Mouse (Mus musculus) thymus, adult 2 months (tissue): Measurements from ENCODE around the gene Mn1. TPM values are rescaled to one million over a fixed set of nuclear protein-coding genes. Genes with fewer than 3 reads are reported as not detected.

Experiments
- DNase-seq: peaks from one replicate; pipeline ENCODE4 v3.0.0; 2021
- H3K27ac ChIP-seq: fragments of 200-500 bp; 2 replicates; pipeline ENCODE4 v1.5.1; 2012; ENCODE audit warnings: low read length, control low read depth; ENCODE audit not compliant: control insufficient read depth, insufficient read depth
- H3K27me3 ChIP-seq: fragments of 200-500 bp; 2 replicates; pipeline ENCODE4 v1.6.1; 2012; ENCODE audit warnings: mild to moderate bottlenecking, low read length, moderate library complexity, mixed read lengths; ENCODE audit not compliant: control insufficient read depth, insufficient read depth
- H3K36me3 ChIP-seq: fragments of 200-500 bp; 2 replicates; pipeline ENCODE4 v1.6.1; 2012; ENCODE audit warnings: mild to moderate bottlenecking, low read length, moderate library complexity; ENCODE audit not compliant: control insufficient read depth, insufficient read depth
- H3K4me1 ChIP-seq: fragments of 200-500 bp; replicated peaks from 2 replicates; pipeline ENCODE4 v1.6.1; 2012; ENCODE audit warnings: low read length; ENCODE audit not compliant: control insufficient read depth, insufficient read depth
- H3K4me3 ChIP-seq: fragments of 200-500 bp; 2 replicates; pipeline ENCODE4 v1.5.1; 2012; ENCODE audit warnings: mild to moderate bottlenecking, low read length, control low read depth, moderate library complexity; ENCODE audit not compliant: control insufficient read depth, insufficient read depth
- CTCF ChIP-seq: fragments of 200-500 bp; IDR thresholded peaks from 2 replicates; pipeline ENCODE4 v1.5.1; 2012; ENCODE audit warnings: mild to moderate bottlenecking, control low read depth, low read length, moderate library complexity, borderline replicate concordance; ENCODE audit not compliant: control insufficient read depth, poor library complexity, insufficient read depth; ENCODE audit errors: extremely low read depth
- POLR2A ChIP-seq: fragments of 200-500 bp; IDR thresholded peaks from 2 replicates; pipeline ENCODE4 v1.6.1; 2012; ENCODE audit warnings: mild to moderate bottlenecking, low read length, control low read depth, moderate library complexity; ENCODE audit not compliant: control insufficient read depth, poor library complexity, insufficient read depth; ENCODE audit errors: extremely low read depth
- WGBS: fragments of 180-500 bp; shearing (Covaris S2); methylation state at CpG from one replicate; pipeline ENCODE4 v1.1.7; 2018; 5-methylcytosine and 5-hydroxymethylcytosine counted together
- polyA plus RNA-seq: library from polyadenylated mRNA; depleted of rRNA; stranded (reverse); fragments of >200 nt; gene quantifications from 2 replicates; pipeline ENCODE4 v1.2.3, GENCODE M21; 2012

Gene Mn1
- polyA plus RNA-seq, 1 experiment: 3.4 TPM

DNA sequence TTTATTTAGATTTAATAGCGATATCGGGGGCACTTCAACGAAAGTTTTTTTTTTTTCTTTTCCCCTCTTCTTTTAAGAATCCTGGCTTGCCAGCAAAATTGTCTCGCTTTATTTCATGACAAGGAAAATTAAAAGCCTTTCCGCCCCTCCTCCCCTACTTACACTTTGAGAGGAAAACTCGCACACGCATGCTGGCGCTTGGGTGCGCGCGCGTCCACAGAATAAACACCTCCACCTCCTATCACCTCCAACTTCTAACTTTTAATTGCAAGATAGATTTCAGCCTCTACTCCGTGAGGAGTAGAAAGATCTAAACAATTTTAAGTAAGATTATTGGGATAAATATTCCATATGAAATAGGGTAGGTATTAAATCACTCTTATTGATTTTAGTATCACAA is 1.1 kb upstream of the Mn1 start:
- Histone ChIP-seq H3K27me3 (peaks cover 22% of the 10 kb centered on the region; the same call in 1 of the 2 replicates), H3K36me3 (no peaks in the 10 kb centered on the region), H3K4me1 (peaks cover 20% of the 10 kb centered on the region), H3K27ac (no peak overlapping the region), H3K4me3 (no peak overlapping the region)
- 1% methylated on average over 13 of the region's 13 CpGs for WGBS
- TF ChIP-seq POLR2A (no peak), CTCF (0 out of 2 replicates have a peak, but pooled peaks have one; percentile 29)
- peak; percentile 42 for DNase-seq

- H3K4me1 ChIP-seq: peaks cover 20% of the 10 kb centered on the region
- TF ChIP-seq POLR2A: no peak
- no peak for TF ChIP-seq CTCF
- DNase-seq: no peak
- no peaks in the 10 kb centered on the region for H3K36me3 ChIP-seq
- peaks cover 22% of the 10 kb centered on the region; the same call in 1 of the 2 replicates for H3K27me3 ChIP-seq
- peak overlapping the region; percentile 56 for H3K4me3 ChIP-seq
- H3K27ac ChIP-seq: no peak overlapping the region
- 1% methylated on average over 105 of the region's 105 CpGs for WGBS
Observed at GRCm38 (mm10) chr5:111417378-111418131, 393 bp downstream of the Mn1 start.

- Histone ChIP-seq H3K4me3 (no peak overlapping the region), H3K4me1 (peaks cover 20% of the 10 kb centered on the region)
- no peak for DNase-seq
Observed at GRCm38 (mm10) chr5:111418202-111419120, 1.3 kb downstream of the Mn1 start.

GRCm38 (mm10) chr5:111419121-111419881 is 2.1 kb downstream of the Mn1 start:
- no peak overlapping the region for H3K27ac ChIP-seq
- TF ChIP-seq CTCF: no peak
- H3K27me3 ChIP-seq: peaks cover 22% of the 10 kb centered on the region; the same call in 1 of the 2 replicates
- DNase-seq: no peak
- peaks cover 20% of the 10 kb centered on the region for H3K4me1 ChIP-seq
- no peaks in the 10 kb centered on the region for H3K36me3 ChIP-seq
- 65% methylated on average over 42 of the region's 42 CpGs for WGBS
- no peak overlapping the region for H3K4me3 ChIP-seq

More at GRCm38 (mm10) chr5:111418202-111419120, 1.3 kb downstream of the Mn1 start:
- H3K36me3 ChIP-seq: no peaks in the 10 kb centered on the region
- TF ChIP-seq POLR2A: no peak
- TF ChIP-seq CTCF: no peak
- 20% methylated on average over 63 of the region's 63 CpGs for WGBS
- H3K27ac ChIP-seq: no peak overlapping the region
- peaks cover 22% of the 10 kb centered on the region; the same call in 1 of the 2 replicates for H3K27me3 ChIP-seq

DNA sequence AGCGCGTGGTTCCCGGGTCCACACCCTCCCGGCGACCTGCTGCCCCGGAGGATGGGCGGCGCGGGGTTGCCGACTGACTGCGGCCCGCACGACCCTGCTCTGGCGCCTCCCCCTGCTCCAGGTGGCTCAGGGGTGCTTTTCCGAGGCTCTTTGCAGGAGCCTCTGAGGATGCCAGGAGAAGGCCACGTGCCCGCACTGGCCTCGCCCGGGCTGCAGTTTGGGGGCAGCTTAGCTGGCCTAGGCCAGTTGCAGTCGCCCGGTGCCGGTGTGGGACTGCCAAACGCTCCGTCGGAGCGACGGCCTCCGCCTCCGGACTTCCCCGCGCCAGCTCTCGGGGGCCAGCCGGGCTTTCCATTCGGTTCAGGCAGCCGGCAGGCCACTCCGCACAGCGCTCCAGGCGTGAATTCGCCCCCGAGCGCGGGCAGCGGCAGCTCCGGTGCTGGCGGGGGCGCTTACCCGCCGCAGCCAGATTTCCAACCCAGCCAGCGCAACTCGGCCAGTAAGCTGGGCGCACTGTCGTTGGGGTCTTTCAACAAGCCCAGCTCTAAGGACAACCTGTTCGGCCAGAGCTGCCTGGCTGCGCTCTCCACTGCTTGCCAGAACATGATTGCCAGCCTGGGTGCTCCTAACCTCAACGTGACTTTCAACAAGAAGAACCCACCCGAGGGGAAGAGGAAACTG is 3.0 kb downstream of the Mn1 start:
- Histone ChIP-seq H3K36me3 (no peaks in the 10 kb centered on the region), H3K4me1 (peaks cover 11% of the 10 kb centered on the region), H3K27ac (no peak overlapping the region), H3K27me3 (peaks cover 23% of the 10 kb centered on the region; the same call in 1 of the 2 replicates), H3K4me3 (no peak overlapping the region)
- WGBS: 25% methylated on average over 56 of the region's 56 CpGs
- no peak for DNase-seq
- TF ChIP-seq POLR2A (no peak), CTCF (no peak)
